Mouse (Mus musculus) cerebral cortex, adult 2 months (tissue): ENCODE results near the gene Trim40.

ENCODE experiments used
- WGBS: fragments of 180-500 bp; shearing (Covaris S2); methylation state at CpG from one replicate; pipeline ENCODE4 v1.1.7; 2018; 5-methylcytosine and 5-hydroxymethylcytosine counted together

The Trim40 gene

GRCm38 (mm10) chr17:36890073-36890903 is at the start of gene Trim40:
Gene Trim40 (minus strand): TSS chr17:36890123.
- 90% methylated on average over 5 of the region's 5 CpGs for WGBS

GRCm38 (mm10) chr17:36938056-36938455 is 48.1 kb upstream of the Trim40 start:
- WGBS, result 75% methylated on average over 2 of the region's 2 CpGs

GRCm38 (mm10) chr17:36931806-36932205 is 41.9 kb upstream of the Trim40 start:
- WGBS, result 61% methylated on average over 2 of the region's 2 CpGs

GRCm38 (mm10) chr17:36931130-36931529 is 41.2 kb upstream of the Trim40 start:
- WGBS, result 56% methylated on average over 4 of the region's 4 CpGs

GRCm38 (mm10) chr17:36930233-36930632 is 40.3 kb upstream of the Trim40 start:
- 46% methylated on average over 6 of the region's 6 CpGs for WGBS

GRCm38 (mm10) chr17:36929236-36929932 is 39.5 kb upstream of the Trim40 start:
- WGBS, result 50% methylated on average over 12 of the region's 12 CpGs

- 78% methylated on average over 10 of the region's 10 CpGs for WGBS
Observed at GRCm38 (mm10) chr17:36927496-36928120, 37.7 kb upstream of the Trim40 start.

- 73% methylated on average over 4 of the region's 4 CpGs for WGBS
Observed at GRCm38 (mm10) chr17:36923491-36923890, 33.6 kb upstream of the Trim40 start.

GRCm38 (mm10) chr17:36922715-36923114 is 32.8 kb upstream of the Trim40 start:
- whole genome bisulfite sequencing, result 90% methylated on average over 4 of the region's 4 CpGs

- WGBS, result 60% methylated on average over 15 of the region's 15 CpGs
Observed at GRCm38 (mm10) chr17:36920239-36920638, 30.3 kb upstream of the Trim40 start.

- 13% methylated on average over 9 of the region's 9 CpGs for WGBS
Observed at GRCm38 (mm10) chr17:36915076-36915475, 25.2 kb upstream of the Trim40 start.

- 10% methylated on average over 2 of the region's 2 CpGs for WGBS
Observed at GRCm38 (mm10) chr17:36914108-36914507, 24.2 kb upstream of the Trim40 start.

- 70% methylated on average over 2 of the region's 2 CpGs for WGBS
Observed at GRCm38 (mm10) chr17:36912031-36912430, 22.1 kb upstream of the Trim40 start.

GRCm38 (mm10) chr17:36909802-36910201 is 19.9 kb upstream of the Trim40 start:
- 78% methylated on average over 4 of the region's 4 CpGs for WGBS

GRCm38 (mm10) chr17:36908235-36908634 is 18.3 kb upstream of the Trim40 start:
- 59% methylated on average over 1 of the region's 1 CpGs for WGBS

GRCm38 (mm10) chr17:36903651-36904050 is 13.7 kb upstream of the Trim40 start:
- 62% methylated on average over 3 of the region's 3 CpGs for WGBS

- 33% methylated on average over 1 of the region's 1 CpGs for WGBS
Observed at GRCm38 (mm10) chr17:36900691-36901090, 10.8 kb upstream of the Trim40 start.

GRCm38 (mm10) chr17:36900001-36900400 is 10.1 kb upstream of the Trim40 start:
- WGBS, result 46% methylated on average over 5 of the region's 5 CpGs

- 87% methylated on average over 4 of the region's 4 CpGs for WGBS
Observed at GRCm38 (mm10) chr17:36899376-36899775, 9.5 kb upstream of the Trim40 start.

GRCm38 (mm10) chr17:36897552-36898205 is 7.8 kb upstream of the Trim40 start, which contains the start of gene Trim31:
Gene Trim31 (plus strand): TSS chr17:36898118.
- 80% methylated on average over 6 of the region's 6 CpGs for WGBS

- 72% methylated on average over 1 of the region's 1 CpGs for WGBS
Observed at GRCm38 (mm10) chr17:36896583-36896982, 6.7 kb upstream of the Trim40 start.

- WGBS, result 82% methylated on average over 5 of the region's 5 CpGs
Observed at GRCm38 (mm10) chr17:36893387-36893786, 3.5 kb upstream of the Trim40 start.
